Mouse (Mus musculus): ENCODE results near the gene Vmn2r71.

The Vmn2r71 gene

GRCm38 (mm10) chr7:85562787-85563186 is at the start of gene Vmn2r71:
TSS of gene Vmn2r71 (plus strand) at chr7:85563087.
- DNase-seq (ENCODE audit: low spot score in 2 of 2): no peak

GRCm38 (mm10) chr7:85542108-85542507 is 20.8 kb upstream of the Vmn2r71 start:
- DNase-seq (ENCODE audit: low spot score in 2 of 2): no peak

- no peak for DNase-seq (ENCODE audit: low spot score in 2 of 2)
Measured at GRCm38 (mm10) chr7:85543118-85543517, 19.8 kb upstream of the Vmn2r71 start.

- no peak for DNase-seq (ENCODE audit: low spot score in 2 of 2)
Measured at GRCm38 (mm10) chr7:85569092-85569491, 6.2 kb downstream of the Vmn2r71 start, which contains the start of gene Vmn2r70. TSS of gene Vmn2r70 (minus strand) at chr7:85569192.

All from spleen, postnatal 36 days (tissue).